Mouse (Mus musculus): ENCODE measurements at regions not wholly inside any gene's neighbourhood (a gene's known extent, or its start where the extent isn't known, plus 50 kb on each side); places are given as distances from the start of the nearest gene placed in this dataset.

GRCm38 (mm10) chr13:102036819-102037624, 269.0 kb upstream of the Pik3r1 start:
- H3K4me1 ChIP-seq (ENCODE audit: insufficient read depth): no peaks in the 10 kb centered on the region
- no peaks in the 10 kb centered on the region for H3K9me3 ChIP-seq (ENCODE audit: low read length)
- ATAC-seq: no peak
- no peak for TF ChIP-seq CTCF (IDR thresholded peaks at IDR 0.05; ENCODE audit: low read depth)
- no peak overlapping the region for H3K27ac ChIP-seq (ENCODE audit: low read depth, low read length)
- DNase-seq: no peak
- H3K4me3 ChIP-seq (ENCODE audit: low read depth, low read length): no peak overlapping the region
- H3K9ac ChIP-seq: no peak overlapping the region
- 74% methylated on average over 7 of the region's 7 CpGs for WGBS
- no peaks in the 10 kb centered on the region for H3K27me3 ChIP-seq (ENCODE audit: insufficient read depth, low read length)
- H3K4me2 ChIP-seq (ENCODE audit: low read depth): no peak overlapping the region
- no peaks in the 10 kb centered on the region for H3K36me3 ChIP-seq (ENCODE audit: insufficient read depth)

DNA sequence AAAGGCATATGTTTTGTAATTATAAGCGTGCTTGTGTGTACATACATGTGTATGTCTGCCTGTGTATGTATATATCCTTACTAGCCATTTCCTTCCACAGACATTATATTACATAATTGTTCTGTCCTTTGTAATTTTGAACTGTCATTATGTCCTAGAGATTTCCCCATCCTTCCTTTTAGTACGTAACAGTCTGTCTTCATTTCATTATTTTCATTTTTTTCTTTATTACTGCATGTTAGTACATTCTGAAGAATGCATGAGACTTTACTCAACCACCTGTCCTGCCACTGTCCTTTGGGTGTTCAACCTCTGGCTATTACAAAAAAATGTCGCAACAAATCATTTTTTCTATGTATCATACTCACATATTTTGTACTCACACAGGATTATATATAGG, 292.2 kb upstream of the Pik3r1 start:
- Histone ChIP-seq H3K9me3 (ENCODE audit: low read length) (no peaks in the 10 kb centered on the region), H3K4me3 (ENCODE audit: low read depth, low read length) (no peak overlapping the region), H3K4me1 (ENCODE audit: insufficient read depth) (no peaks in the 10 kb centered on the region), H3K4me2 (ENCODE audit: low read depth) (no peak overlapping the region), H3K27me3 (ENCODE audit: insufficient read depth, low read length) (no peaks in the 10 kb centered on the region), H3K9ac (no peak overlapping the region), H3K27ac (ENCODE audit: low read depth, low read length) (no peak overlapping the region), H3K36me3 (ENCODE audit: insufficient read depth) (no peaks in the 10 kb centered on the region)
- WGBS: 93% methylated on average over 3 of the region's 3 CpGs
- DNase-seq: no peak
- TF ChIP-seq CTCF (IDR thresholded peaks at IDR 0.05; ENCODE audit: low read depth): no peak
- ATAC-seq: no peak

DNA sequence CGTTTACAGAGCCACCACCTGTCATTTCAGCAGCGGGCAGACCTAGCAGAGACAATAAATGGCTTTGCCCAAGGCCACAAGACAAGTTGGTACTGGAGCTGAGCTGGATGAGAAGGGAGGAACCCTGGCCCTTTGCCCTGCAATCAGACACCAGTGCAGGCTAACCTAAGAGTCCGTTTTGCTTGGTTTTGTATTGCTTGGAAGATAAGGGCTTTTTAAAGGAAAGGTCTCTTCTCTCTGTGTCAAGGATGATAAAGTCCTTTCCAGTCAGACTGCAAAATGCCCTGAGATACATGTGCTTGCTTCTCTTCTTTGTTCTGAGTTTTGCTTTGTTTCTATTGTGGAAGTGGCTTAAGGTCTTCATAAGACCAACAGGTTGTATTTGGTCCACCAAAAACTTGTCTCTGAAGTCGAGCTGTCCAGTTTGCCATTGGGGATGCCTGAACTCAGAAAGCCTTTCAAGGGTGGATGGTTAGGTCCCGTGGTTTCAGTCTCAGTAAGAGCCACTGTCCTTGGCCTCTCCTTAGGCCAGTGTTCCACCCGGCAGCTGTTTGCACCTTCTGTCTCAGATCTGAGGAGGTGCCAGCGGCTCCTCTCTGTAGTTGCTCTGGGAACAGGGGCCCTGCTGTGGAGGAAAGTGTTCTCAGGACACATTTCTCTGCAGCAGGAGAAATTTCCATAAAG, 296.7 kb upstream of the Pik3r1 start:
- 72% methylated on average over 7 of the region's 7 CpGs for WGBS
- no peaks in the 10 kb centered on the region for H3K27me3 ChIP-seq (ENCODE audit: insufficient read depth, low read length)
- no peaks in the 10 kb centered on the region for H3K4me1 ChIP-seq (ENCODE audit: insufficient read depth)
- no peak for DNase-seq
- no peak overlapping the region for H3K9ac ChIP-seq
- H3K9me3 ChIP-seq (ENCODE audit: low read length): no peaks in the 10 kb centered on the region
- no peak for TF ChIP-seq CTCF (IDR thresholded peaks at IDR 0.05; ENCODE audit: low read depth)
- H3K36me3 ChIP-seq (ENCODE audit: insufficient read depth): no peaks in the 10 kb centered on the region
- H3K4me2 ChIP-seq (ENCODE audit: low read depth): no peak overlapping the region
- H3K4me3 ChIP-seq (ENCODE audit: low read depth, low read length): no peak overlapping the region
- H3K27ac ChIP-seq (ENCODE audit: low read depth, low read length): no peak overlapping the region
- no peak for ATAC-seq

DNA sequence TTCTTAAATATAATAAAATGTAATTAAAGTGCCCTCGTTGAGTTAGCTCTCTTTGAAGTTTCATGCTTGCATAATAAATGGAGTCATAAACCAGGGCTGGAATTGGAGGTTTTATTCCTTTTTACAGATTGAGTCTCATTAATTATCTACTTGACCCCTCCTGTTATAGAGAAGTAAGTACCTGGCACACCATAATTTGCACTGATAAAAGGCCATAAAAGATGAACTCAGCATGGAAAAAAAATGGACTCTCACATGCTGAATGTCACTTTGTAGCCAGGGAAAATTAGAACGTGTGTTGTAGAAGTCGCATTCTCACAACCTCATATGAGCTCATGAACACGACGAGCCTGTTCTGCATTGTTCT, 297.2 kb upstream of the Pik3r1 start:
- DNase-seq: no peak
- no peak overlapping the region for H3K9ac ChIP-seq
- H3K9me3 ChIP-seq (ENCODE audit: low read length): no peaks in the 10 kb centered on the region
- H3K4me1 ChIP-seq (ENCODE audit: insufficient read depth): no peaks in the 10 kb centered on the region
- whole genome bisulfite sequencing: 64% methylated on average over 5 of the region's 5 CpGs
- H3K36me3 ChIP-seq (ENCODE audit: insufficient read depth): no peaks in the 10 kb centered on the region
- no peak overlapping the region for H3K4me2 ChIP-seq (ENCODE audit: low read depth)
- TF ChIP-seq CTCF (IDR thresholded peaks at IDR 0.05; ENCODE audit: low read depth): no peak
- ATAC-seq: no peak
- no peak overlapping the region for H3K4me3 ChIP-seq (ENCODE audit: low read depth, low read length)
- H3K27me3 ChIP-seq (ENCODE audit: insufficient read depth, low read length): no peaks in the 10 kb centered on the region
- H3K27ac ChIP-seq (ENCODE audit: low read depth, low read length): no peak overlapping the region

DNA sequence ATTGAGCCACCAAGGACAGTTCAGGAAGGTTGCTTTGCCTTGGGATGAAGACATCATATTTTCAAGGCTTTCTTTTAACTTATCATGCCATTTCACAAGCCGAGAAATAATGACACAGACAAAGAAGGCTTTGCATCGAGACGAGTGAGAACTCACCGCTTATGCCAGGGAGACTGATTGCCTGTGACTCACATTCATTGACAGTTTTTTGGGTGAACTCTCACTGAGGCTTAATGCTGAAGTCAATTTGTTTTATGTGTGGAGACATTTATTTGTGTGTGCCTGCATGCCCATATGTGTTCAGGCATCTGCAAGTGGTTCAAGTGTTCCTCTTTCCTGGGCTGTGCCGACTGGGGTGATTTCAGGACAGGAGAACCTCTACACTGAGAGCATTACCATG, 297.8 kb upstream of the Pik3r1 start:
- TF ChIP-seq CTCF (IDR thresholded peaks at IDR 0.05; ENCODE audit: low read depth): no peak
- Histone ChIP-seq H3K4me2 (ENCODE audit: low read depth) (no peak overlapping the region), H3K27me3 (ENCODE audit: insufficient read depth, low read length) (no peaks in the 10 kb centered on the region), H3K27ac (ENCODE audit: low read depth, low read length) (no peak overlapping the region), H3K9me3 (ENCODE audit: low read length) (no peaks in the 10 kb centered on the region), H3K9ac (no peak overlapping the region), H3K4me3 (ENCODE audit: low read depth, low read length) (no peak overlapping the region), H3K4me1 (ENCODE audit: insufficient read depth) (no peaks in the 10 kb centered on the region), H3K36me3 (ENCODE audit: insufficient read depth) (no peaks in the 10 kb centered on the region)
- WGBS: 59% methylated on average over 5 of the region's 5 CpGs
- no peak for ATAC-seq
- no peak for DNase-seq

GRCm38 (mm10) chr13:102070740-102071139, 302.7 kb upstream of the Pik3r1 start:
- DNase-seq (no peak), ATAC-seq (no peak; the same call in 1 of the 2 replicates)

GRCm38 (mm10) chr13:102072366-102072765, 304.3 kb upstream of the Pik3r1 start:
- H3K27ac ChIP-seq (ENCODE audit: low read depth, low read length): no peak overlapping the region
- no peak for ATAC-seq
- H3K9ac ChIP-seq: no peak overlapping the region
- no peak overlapping the region for H3K4me3 ChIP-seq (ENCODE audit: low read depth, low read length)
- no peak for DNase-seq
- H3K4me2 ChIP-seq (ENCODE audit: low read depth): no peak overlapping the region
- WGBS: 85% methylated on average over 4 of the region's 4 CpGs
- no peaks in the 10 kb centered on the region for H3K36me3 ChIP-seq (ENCODE audit: insufficient read depth)
- H3K4me1 ChIP-seq (ENCODE audit: insufficient read depth): no peaks in the 10 kb centered on the region
- H3K9me3 ChIP-seq (ENCODE audit: low read length): no peaks in the 10 kb centered on the region
- no peaks in the 10 kb centered on the region for H3K27me3 ChIP-seq (ENCODE audit: insufficient read depth, low read length)
- no peak for TF ChIP-seq CTCF (IDR thresholded peaks at IDR 0.05; ENCODE audit: low read depth)

More at GRCm38 (mm10) chr13:102070740-102071139, 302.7 kb upstream of the Pik3r1 start:
- no peak overlapping the region for H3K9ac ChIP-seq
- 55% methylated on average over 3 of the region's 3 CpGs for WGBS
- no peaks in the 10 kb centered on the region for H3K27me3 ChIP-seq (ENCODE audit: insufficient read depth, low read length)
- H3K4me2 ChIP-seq (ENCODE audit: low read depth): no peak overlapping the region
- no peak overlapping the region for H3K27ac ChIP-seq (ENCODE audit: low read depth, low read length)
- TF ChIP-seq CTCF (IDR thresholded peaks at IDR 0.05; ENCODE audit: low read depth): no peak
- no peaks in the 10 kb centered on the region for H3K9me3 ChIP-seq (ENCODE audit: low read length)
- no peaks in the 10 kb centered on the region for H3K36me3 ChIP-seq (ENCODE audit: insufficient read depth)
- H3K4me3 ChIP-seq (ENCODE audit: low read depth, low read length): no peak overlapping the region
- no peaks in the 10 kb centered on the region for H3K4me1 ChIP-seq (ENCODE audit: insufficient read depth)

Measured in forebrain, postnatal 0 days (tissue).